Mouse (Mus musculus) ES-E14 (cell line): ENCODE data around the gene Pgbd5. TPM values are rescaled to one million over a fixed set of nuclear protein-coding genes. Genes with fewer than 3 reads are reported as not detected.

ENCODE experiments used
- DNase-seq: peaks from one replicate; pipeline ENCODE4 v3.0.0-alpha.2; 2013; ENCODE audit warnings: low read depth, low spot score
- H3K27ac ChIP-seq: 2 replicates; pipeline ENCODE4 v1.5.1; 2012; ENCODE audit warnings: low read depth, mild to moderate bottlenecking, low read length, moderate library complexity, mixed read lengths; ENCODE audit not compliant: poor library complexity, insufficient read depth, severe bottlenecking
- H3K36me3 ChIP-seq: 2 replicates; pipeline ENCODE4 v1.6.1; 2012; ENCODE audit warnings: mild to moderate bottlenecking, low read length, moderate library complexity, mixed read lengths; ENCODE audit not compliant: control insufficient read depth, poor library complexity, insufficient read depth, severe bottlenecking
- H3K4me1 ChIP-seq, 2 experiments: fragments of 150-350 bp in 1 of 2; sonication (generic) in 1 of 2; 2 replicates each; pipeline ENCODE4 v1.6.1; 2012; ENCODE audit warnings: low read length in 2 of 2, mild to moderate bottlenecking in 1 of 2, mixed read lengths in 1 of 2; ENCODE audit not compliant: control insufficient read depth in 2 of 2, insufficient read depth in 2 of 2, poor library complexity in 1 of 2
- H3K4me3 ChIP-seq, 2 experiments: fragments of 150-350 bp in 1 of 2; sonication (generic) in 1 of 2; 2 replicates each; pipeline ENCODE4 v1.5.1; 2012; ENCODE audit warnings: low read length in 2 of 2, low read depth in 1 of 2, mild to moderate bottlenecking in 1 of 2, mixed read lengths in 1 of 2; ENCODE audit not compliant: insufficient read depth in 1 of 2, poor library complexity in 1 of 2, severe bottlenecking in 1 of 2
- H3K9ac ChIP-seq: 2 replicates; pipeline ENCODE4 v1.6.1; 2012; ENCODE audit warnings: low read depth, mild to moderate bottlenecking, low read length, mixed read lengths; ENCODE audit not compliant: poor library complexity, insufficient read depth, severe bottlenecking
- H3K9me3 ChIP-seq: fragments of 150-350 bp; sonication (generic); 2 replicates; pipeline ENCODE4 v1.6.1; 2012; ENCODE audit warnings: low read depth, mild to moderate bottlenecking, low read length; ENCODE audit not compliant: control insufficient read depth, insufficient read depth
- CHD2 ChIP-seq: IDR thresholded peaks from 2 replicates; pipeline ENCODE4 v1.6.1; 2014; ENCODE audit warnings: mild to moderate bottlenecking, low read depth, low read length, inconsistent platforms
- HCFC1 ChIP-seq: IDR thresholded peaks from 2 replicates; pipeline ENCODE4 v1.6.1; 2012; ENCODE audit warnings: low read length, inconsistent platforms, borderline replicate concordance; ENCODE audit not compliant: insufficient read depth
- MAFK ChIP-seq: IDR thresholded peaks from 2 replicates; pipeline ENCODE4 v1.6.1; 2014; ENCODE audit warnings: mild to moderate bottlenecking, low read depth, low read length, inconsistent platforms; ENCODE audit not compliant: insufficient read depth
- ZC3H11A ChIP-seq: IDR thresholded peaks from 2 replicates; pipeline ENCODE4 v1.6.1; 2012; ENCODE audit warnings: low read depth, mild to moderate bottlenecking, inconsistent platforms, low read length, borderline replicate concordance
- ZNF384 ChIP-seq: IDR thresholded peaks from 2 replicates; pipeline ENCODE4 v1.6.1; 2012; ENCODE audit warnings: low read depth, low read length, inconsistent platforms
- in situ Hi-C, 2 experiments: fragments of 600-800 bp; cut with MboI; formaldehyde crosslinking; loops; one replicate each; pipeline ENCODE4 v1.15.1; 2025; ENCODE audit warnings: low sequenced_read_pairs in 2 of 2, inconsistent platforms in 1 of 2; ENCODE audit not compliant: unreplicated experiment in 2 of 2
- total RNA-seq: library from RNA; depleted of rRNA; stranded (reverse); fragments of 300-350 nt; gene quantifications from 2 replicates; pipeline ENCODE4 v1.2.3, GENCODE M21; 2012

The Pgbd5 gene
- total RNA-seq, 1 experiment: 2.1 TPM

GRCm38 (mm10) chr8:124343151-124343550 is 96.3 kb downstream of the Pgbd5 start:
- in situ Hi-C loops: no loop called here
- H3K4me3 ChIP-seq: no peak overlapping the region
- no peak overlapping the region for H3K27ac ChIP-seq
- no peak for TF ChIP-seq HCFC1
- TF ChIP-seq CHD2: no peak
- no peak for TF ChIP-seq ZC3H11A
- no peak for TF ChIP-seq ZNF384
- TF ChIP-seq MAFK: no peak
- DNase-seq: no peak
- peaks cover 38% of the 10 kb centered on the region for H3K36me3 ChIP-seq
- no peak overlapping the region for H3K9ac ChIP-seq
- H3K4me1 ChIP-seq: peaks cover 0 to 4% of the 10 kb centered on the region in 2 experiments; a peak in 1 of 4 replicates
- no peaks in the 10 kb centered on the region for H3K9me3 ChIP-seq

GRCm38 (mm10) chr8:124340360-124341068 is 98.9 kb downstream of the Pgbd5 start:
- H3K9ac ChIP-seq: no peak overlapping the region
- H3K9me3 ChIP-seq: no peaks in the 10 kb centered on the region
- no peak overlapping the region for H3K4me3 ChIP-seq
- no peak for TF ChIP-seq CHD2
- no peak for TF ChIP-seq ZNF384
- TF ChIP-seq ZC3H11A: no peak
- TF ChIP-seq HCFC1: no peak
- in situ Hi-C loops: no loop called here
- peaks cover 0 to 4% of the 10 kb centered on the region in 2 experiments; a peak in 1 of 4 replicates for H3K4me1 ChIP-seq
- peaks cover 47% of the 10 kb centered on the region for H3K36me3 ChIP-seq
- no peak overlapping the region for H3K27ac ChIP-seq
- no peak for DNase-seq

GRCm38 (mm10) chr8:124339742-124340141 is 99.7 kb downstream of the Pgbd5 start:
- TF ChIP-seq MAFK (no peak), HCFC1 (no peak), ZC3H11A (no peak), CHD2 (no peak)
- no peak for DNase-seq
- in situ Hi-C loops: no loop called here
- H3K9me3 ChIP-seq: no peaks in the 10 kb centered on the region
- no peak overlapping the region for H3K27ac ChIP-seq
- H3K9ac ChIP-seq: no peak overlapping the region
- H3K4me3 ChIP-seq: no peak overlapping the region
- 0 out of 4 replicates have a peak, but pooled peaks cover 0 to 1% of the 10 kb centered on the region in 2 experiments for H3K4me1 ChIP-seq
- peaks cover 46% of the 10 kb centered on the region for H3K36me3 ChIP-seq

- TF ChIP-seq ZNF384: no peak
- TF ChIP-seq MAFK: no peak
- TF ChIP-seq HCFC1: no peak
- TF ChIP-seq ZC3H11A: no peak
- no peak for TF ChIP-seq CHD2
- in situ Hi-C loops: no loop called here
- H3K4me1 ChIP-seq: no peaks in the 10 kb centered on the region
- H3K4me3 ChIP-seq: no peak overlapping the region
- no peak overlapping the region for H3K9ac ChIP-seq
- DNase-seq: no peak
- peaks cover 38% of the 10 kb centered on the region; the same call in 1 of the 2 replicates for H3K36me3 ChIP-seq
- H3K27ac ChIP-seq: no peak overlapping the region; the same call in 1 of the 2 replicates
- H3K9me3 ChIP-seq: no peaks in the 10 kb centered on the region
Observed at GRCm38 (mm10) chr8:124336302-124336701, 103.2 kb downstream of the Pgbd5 start.

GRCm38 (mm10) chr8:124331706-124332105 is 107.8 kb downstream of the Pgbd5 start:
- H3K4me1 ChIP-seq: 0 out of 4 replicates have a peak, but pooled peaks cover 0 to 2% of the 10 kb centered on the region in 2 experiments
- no peak for DNase-seq
- no peaks in the 10 kb centered on the region for H3K9me3 ChIP-seq
- no peak for TF ChIP-seq MAFK
- TF ChIP-seq ZNF384: no peak
- TF ChIP-seq CHD2: no peak
- TF ChIP-seq HCFC1: no peak
- TF ChIP-seq ZC3H11A: no peak
- peaks cover 25% of the 10 kb centered on the region; the same call in 1 of the 2 replicates for H3K36me3 ChIP-seq
- H3K27ac ChIP-seq: no peak overlapping the region
- in situ Hi-C loops: no loop called here
- no peak overlapping the region for H3K4me3 ChIP-seq
- H3K9ac ChIP-seq: no peak overlapping the region
